Mouse (Mus musculus): ENCODE measurements around the gene Ifnar2.
"Not testable (repeated sequence)": the region's sequence is repeated elsewhere in the genome, so short reads cannot be mapped to it uniquely, and the experiment has no call there.

The Ifnar2 gene

DNA sequence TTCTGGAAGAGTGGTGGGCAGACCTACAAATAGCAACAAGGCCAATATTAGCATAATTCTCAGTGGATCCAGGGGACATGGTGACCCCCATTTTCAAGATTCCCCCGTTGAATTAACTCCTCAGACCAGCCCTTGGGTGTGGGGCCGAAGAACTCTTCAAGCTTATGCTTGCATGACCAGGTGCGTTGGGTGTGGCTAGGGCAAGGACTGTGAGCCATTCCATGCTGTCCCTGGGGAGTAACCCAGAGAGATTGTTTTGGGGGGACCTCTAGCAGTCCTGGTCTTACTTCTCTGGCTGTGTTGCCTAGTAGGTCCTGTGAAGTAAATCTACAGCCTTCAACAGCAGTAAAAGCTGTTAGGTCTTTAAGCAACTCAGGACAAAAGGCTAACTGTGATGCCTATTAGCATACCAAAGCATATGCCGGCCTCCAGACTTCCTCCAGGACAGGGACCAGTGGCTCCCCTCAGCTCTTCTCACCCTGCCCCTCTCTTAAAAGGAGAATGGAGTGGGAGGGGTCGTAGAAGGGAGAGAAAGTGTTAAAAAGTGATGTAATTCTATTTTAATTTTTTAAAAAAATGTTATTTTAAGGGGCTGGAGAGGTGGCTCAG, 60.2 kb downstream of the Ifnar2 start:
- no peak for DNase-seq

DNA sequence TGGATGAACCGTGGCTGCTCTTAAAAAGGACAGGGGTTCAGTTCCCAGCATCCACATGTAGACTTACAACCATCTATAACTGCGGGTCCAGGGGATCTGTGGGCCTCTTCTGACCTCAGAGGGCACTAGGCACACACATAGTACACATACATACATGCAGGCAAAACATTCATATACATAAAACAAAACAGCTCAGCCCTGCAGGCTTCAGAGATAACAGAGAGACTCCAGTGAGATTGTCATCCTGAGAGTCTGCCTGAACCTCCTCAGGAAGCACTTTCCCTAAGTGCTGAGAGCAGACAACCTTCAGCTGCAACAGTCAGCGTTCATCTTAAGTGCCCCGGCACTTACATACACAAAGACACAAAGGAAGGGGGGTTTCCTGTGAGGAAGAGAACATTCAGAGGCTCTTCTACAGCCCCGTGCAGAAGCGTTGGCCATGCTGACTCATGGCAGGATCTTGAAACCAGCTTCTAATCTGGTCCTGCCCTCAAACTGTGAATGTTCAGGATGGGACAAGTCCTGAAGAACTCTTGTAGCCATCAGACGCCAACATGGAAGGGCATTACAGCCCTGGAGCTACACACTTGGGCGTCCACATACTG, 60.8 kb downstream of the Ifnar2 start:
- no peak for DNase-seq

DNA sequence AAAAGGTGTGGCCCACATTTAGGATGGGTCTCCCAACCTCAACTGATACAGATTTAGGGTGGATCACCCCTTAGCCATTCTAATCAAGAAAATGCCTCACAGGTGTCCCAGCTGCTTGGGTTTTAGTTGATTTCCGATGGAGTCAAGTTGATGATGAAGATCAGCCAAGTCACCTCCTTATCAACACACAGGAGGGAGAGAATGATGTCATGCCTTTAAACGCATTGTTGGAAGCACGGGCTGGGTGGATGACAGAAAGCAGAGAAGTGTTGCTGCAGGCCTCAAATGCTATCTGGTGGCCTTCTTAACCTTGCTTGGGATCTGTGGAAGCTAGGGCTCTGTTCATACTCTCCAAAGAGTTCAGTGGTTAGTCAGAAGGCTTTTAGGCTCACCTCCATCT, 61.5 kb downstream of the Ifnar2 start:
- DNase-seq = no peak

DNA sequence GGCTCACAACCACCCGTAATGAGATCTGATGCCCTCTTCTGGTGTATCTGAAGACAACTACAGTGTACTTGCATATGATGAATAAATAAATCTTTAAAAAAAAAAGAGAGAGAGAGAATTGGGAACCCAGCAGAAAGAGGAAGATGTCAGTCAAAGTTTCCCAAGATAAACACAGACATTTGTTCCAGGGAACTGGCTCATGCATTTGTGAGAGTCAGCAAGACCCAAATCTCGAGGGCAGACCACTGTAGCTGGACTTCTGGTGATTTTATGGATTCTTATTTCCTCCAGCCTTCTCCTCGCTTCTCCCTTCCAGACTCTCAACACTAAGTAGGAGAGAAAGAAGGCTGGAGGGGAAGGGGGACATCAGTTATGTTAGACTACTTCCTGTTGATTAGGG, 65.5 kb downstream of the Ifnar2 start:
- DNase-seq = no peak

DNA sequence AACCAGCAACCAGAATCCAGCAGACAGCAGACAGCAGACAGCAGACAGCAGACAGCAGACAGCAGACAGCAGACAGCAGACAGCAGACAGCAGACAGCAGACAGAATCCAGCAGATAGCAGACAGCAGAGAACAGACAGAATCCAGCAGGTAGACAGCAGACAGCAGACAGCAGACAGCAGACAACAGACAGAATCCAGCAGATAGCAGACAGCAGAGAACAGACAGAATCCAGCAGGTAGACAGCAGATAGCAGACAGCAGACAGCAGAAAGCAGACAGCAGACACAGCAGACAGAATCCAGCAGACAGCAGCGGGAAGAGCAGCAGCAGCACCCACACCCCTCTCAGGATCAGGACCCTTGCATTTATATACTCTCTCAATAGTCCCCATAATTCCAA, 66.0 kb downstream of the Ifnar2 start:
- DNase-seq = not testable (repeated sequence)

DNA sequence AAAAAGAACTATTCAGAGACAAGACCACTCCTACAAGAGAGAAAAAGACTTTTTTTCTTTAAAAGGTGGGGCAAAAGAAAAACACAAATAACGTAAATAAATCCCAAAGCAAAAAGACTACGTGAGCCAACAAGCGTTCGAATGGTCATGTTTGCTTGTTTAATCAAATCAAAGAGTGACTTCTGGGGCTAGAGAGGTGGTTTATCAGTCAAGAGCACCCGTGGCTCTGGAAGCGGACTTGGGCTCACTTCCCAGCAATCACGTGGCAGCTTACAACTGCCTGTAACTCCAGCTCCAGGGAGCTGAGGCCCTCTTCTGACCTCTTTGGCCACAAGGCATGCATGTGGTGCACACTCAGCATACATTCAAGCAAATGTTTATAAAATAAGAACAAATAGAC, 68.8 kb downstream of the Ifnar2 start:
- DNase-seq = no peak

DNA sequence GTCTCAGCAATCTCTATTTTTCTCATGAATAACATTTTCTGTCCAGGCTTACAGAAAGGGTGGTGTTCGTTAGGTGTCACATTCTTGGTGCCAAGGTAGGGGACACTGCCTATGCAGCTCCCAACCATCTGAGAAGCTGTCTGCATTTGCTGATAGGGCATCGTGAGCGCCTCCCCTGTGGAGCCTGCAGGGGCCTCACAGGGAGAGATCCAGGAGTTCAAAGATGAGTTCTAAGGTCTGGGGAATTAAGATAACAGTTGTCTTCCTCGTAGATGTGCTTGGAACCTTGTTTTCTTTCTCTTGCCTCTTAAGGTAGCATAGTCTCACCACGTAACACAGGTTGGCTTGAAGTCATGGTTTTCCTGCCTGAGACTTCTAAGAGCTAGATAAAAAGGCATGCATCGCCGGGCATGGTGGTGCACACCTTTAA, 69.2 kb downstream of the Ifnar2 start:
- no peak for DNase-seq

DNA sequence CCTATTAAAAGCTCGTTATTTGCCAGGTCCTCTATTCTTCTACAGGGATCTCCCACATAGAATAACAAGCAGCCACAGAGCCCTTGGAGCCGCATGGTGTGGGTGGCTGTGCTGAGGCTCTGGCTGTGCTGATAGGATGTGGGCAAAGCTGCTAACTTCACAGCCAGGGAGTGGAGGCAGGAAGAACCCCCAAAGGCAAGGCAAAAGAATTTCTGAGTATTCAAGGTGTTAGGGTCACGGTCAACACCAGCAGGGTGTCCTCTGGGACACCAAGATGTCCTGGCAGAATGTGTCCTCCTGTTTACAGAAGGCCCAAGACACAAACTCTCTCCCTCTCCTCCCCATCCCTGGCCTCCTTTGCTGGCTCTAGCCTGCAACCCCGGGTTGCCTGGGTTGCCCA, 69.9 kb downstream of the Ifnar2 start:
- no peak for DNase-seq

DNA sequence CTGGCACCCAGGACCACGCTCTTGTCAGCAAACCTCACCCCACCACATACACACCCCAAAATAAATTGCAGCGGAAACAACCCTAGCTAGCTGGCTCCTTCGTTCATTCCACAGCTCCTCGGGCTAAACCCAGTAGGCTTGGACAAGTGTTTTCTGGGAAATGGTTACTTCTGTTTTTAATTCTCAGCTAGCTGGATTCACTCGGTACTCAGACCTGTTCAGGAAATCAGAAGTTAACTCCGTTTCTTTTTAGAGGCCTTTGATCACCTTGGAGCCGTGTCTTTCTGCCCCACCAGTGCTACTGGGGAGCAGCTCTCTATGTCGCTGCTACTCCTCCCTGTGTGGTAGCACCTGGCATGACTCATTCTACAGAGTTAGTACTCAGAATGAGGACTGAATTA, 70.6 kb downstream of the Ifnar2 start:
- no peak for DNase-seq

DNA sequence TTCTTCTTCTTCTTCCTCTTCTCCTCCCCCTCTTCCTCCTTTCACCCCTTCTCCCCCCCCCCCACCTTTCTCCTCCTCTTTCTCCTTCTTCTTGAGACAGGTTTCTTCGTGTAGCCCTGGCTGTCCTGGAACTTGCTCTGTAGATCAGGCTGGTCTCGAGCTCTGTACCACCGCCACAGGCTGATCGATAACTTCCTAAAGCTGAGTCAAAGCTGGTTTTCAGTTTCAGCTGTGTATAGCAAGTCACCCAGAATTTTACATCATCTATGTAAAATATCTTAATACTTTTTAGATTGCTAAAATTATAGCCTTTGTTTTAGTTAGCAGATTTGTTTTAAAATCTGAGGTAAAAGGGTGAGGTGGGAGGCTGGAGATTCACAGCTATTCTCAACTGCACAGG, 72.3 kb downstream of the Ifnar2 start:
- no peak for DNase-seq

DNA sequence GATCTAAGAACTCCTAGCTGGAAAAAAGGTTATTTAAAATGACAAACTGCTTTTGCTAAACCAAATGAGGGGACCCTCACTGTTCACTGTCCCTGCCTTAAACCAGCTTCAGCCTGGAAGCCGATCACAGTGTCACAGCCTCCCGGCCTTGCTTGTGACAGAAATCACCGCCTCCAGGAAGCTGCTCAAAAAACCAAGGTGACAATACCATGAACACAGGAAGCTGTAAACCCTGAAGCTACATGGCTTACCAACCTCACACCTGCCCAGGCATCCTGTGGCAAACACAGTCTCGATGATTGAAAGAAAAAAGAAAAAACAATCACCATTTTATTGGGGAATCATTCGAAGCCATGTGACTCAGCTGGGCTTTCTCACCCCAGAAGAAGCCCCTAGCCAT, 73.0 kb downstream of the Ifnar2 start:
- no peak for DNase-seq

DNA sequence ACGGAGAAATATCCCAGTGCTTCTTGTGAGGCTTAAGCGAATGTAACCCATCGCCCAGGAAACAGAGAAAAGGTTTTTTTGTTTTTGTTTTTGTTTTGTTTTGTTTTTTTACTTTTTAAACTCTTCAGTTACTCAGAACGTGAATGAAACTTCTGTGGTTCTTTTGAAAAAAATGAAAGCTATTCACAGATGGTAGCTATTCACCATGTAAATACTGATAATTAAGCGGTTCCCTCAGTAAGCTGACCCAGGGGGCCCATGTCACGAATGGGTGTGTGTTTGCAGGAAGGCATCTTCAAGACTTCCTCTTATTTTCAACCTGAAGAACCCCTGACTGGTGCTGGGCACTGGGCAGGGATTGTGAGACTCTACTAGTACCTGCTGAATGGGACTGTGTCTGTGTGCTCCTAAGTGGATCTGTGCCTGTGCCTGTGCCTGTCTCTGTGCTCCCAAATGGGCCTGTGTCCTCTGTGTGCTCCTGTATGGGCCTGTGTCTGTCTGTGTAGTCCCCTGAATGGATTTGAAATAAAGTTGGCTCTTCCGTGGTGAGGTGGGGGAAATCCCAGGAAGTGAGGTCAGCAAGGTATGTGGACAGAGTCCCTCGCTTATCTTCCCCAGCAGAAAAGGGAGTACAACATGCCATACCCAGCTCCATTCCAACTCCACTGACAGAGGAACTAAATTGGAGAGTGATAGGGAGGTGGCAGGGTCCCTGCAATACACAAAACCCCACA, 74.4 kb downstream of the Ifnar2 start:
- DNase-seq = no peak

DNA sequence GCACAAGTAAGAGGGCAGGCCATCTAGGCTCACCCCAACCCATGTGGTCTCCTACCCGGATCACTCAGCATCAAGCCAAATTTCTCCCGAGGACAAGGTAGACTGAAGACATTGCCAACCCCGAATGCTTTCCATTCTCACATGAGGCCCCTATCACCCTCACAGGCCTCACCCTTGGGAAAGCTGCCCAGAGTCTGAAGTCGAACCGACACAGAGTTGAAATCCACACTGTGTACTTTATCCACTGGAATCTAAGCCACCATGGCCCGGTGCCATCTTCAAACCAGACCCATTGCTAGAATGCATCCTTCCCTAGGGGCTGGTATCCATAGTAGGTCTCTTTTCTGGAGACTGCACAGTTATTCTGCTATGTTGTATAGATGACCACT, 74.9 kb downstream of the Ifnar2 start:
- DNase-seq = no peak

DNA sequence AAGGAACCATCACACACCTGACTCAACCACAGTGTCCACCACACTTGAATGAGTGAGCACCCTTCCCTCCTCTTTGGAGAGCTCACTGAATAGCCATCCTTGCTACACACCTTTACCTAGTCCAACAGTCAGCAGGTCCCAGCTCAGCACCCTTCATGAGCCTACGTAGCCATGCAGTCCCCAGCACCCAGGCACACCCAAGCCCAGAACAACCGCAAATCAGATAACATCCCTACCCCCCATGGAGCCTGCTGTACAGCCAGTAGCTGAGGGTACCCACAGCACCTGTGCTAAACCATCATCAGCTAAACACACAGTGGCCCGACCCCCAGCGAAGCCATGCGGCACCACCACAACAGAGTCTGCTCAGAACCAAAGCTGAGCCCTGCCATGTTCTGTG, 75.5 kb downstream of the Ifnar2 start:
- no peak for DNase-seq

DNA sequence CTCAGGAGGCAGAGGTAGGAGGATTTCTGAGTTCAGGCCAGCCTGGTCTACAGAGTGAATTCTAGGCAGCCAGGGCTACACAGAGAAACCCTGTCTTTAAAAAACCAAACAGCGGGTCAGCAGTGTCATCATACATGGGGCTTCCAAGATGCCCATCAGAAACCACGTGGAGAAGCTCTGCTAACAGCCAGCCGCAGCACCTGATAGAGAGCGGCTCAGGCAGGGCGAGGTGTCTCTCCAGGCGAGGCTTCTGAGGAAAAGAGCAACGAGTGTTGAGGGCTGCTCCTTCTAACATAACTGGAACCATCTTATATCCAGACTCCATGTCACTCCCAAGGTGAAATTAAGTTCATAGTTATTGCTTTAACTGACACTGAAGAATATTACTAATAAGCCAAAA, 76.3 kb downstream of the Ifnar2 start:
- DNase-seq = no peak

DNA sequence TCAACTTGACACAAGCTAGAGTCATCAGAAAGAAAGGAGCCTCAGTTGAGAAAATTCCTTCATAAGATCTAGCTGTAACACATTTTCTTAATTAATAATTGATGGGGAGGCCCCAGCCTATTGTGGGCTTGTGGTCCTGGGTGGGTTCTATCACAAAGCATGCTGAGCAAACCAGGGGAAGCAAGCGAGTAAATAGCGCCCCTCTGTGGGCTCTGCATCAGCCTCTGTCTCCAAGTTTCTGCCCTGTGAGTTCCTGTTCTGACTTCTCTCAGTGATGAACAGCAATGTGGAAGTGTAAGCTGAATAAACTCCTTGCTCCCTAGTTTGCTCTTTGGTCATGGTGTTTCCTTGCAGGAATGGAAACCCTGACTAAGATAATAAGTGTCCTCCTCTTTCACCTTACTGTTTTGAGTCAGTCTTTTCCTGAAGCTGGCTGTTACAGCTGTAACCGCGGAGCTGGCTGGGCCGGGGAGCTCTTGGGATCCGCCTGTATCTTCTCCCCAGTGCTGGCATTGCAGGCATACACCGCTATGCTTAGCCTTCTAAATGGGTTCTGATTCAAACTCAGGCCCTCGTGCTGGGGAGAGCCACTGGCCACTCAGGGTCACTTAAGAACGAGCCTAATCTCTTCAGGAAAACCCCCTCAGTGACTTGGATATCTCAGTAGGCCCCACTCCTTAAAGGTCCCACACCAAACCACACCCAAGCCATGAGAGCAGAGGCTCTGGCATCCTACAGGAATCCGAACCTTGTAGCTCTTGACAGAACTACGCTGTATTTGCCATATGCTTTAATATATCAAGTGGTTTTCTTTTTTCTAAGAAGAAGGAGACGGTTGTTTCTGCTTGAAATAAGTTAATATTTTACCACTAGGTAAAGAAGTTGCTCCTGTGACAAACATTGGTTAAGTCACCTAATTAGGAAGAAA, 77.8 kb downstream of the Ifnar2 start:
- DNase-seq = no peak

DNA sequence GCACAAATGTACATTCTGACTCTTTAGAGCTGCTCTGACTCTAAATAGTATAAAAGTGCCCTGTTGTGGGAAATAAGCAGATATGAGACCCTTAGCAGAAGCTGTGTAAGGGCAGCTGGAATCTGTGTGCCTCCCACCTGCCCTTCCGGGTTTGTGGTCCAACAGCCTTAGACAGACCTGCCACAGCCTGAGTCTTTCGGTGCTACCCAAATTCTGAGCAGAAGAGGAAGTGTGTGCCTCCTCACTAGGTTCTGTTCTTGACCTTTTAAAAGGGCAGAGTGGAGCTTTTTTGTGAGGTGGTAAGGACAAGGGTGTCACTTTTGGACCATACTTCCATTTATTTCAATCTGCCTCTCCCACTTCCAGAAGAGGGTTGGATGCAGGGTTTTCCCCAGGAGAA, 79.4 kb downstream of the Ifnar2 start:
- no peak for DNase-seq

DNA sequence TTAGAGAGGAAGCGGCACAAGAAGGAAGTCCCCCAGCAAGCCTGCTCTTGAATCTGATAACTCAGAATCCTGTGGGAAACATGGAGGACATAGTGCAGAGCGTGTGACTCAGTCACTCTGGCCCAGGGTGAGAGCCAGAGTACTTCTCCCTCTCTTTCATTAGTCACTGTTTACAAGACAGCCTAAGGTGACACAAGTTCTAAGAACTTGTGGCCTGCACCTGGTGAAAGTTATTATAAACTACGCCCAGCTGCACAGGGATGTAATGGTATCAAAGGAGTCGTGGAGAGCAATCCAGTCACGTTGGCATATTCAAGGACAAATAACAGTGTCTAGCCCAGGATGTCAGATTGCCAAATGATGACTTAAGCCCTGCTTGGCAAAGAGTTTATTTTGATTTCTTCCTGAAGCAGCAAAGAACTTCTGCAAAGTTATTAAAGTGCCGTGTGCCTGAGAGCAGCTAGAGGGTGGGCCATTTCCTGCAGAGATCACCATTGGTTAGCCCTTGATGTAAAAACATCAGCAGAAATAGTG, 79.8 kb downstream of the Ifnar2 start:
- no peak for DNase-seq
